Mouse (Mus musculus): Measurements from ENCODE around the gene Kars. TPM values are rescaled to one million over a fixed set of nuclear protein-coding genes. Genes with fewer than 3 reads are reported as not detected.

The Kars gene
- total and polyA plus RNA-seq, 3 experiments: 295 to 642 (median 355) TPM

DNA sequence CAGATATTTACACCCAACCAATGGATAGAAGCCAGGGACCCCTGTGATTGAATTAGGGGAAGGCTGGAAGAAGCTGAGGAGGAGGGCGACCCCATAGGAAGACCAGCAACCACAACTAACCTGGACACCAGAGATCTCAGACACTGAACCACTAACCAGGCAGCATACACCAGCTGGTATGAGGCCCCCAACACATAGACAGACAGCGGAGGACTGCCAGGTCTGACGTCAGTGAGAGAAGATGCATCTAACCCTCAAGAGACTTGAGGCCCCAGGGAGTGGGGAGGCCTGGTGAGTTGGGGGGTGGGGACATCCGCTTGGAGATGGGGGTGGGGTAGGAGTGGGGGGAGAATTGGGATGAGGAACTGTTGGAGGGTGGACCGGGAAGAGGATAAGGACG is 19.5 kb upstream of the Kars start:
- no peak for DNase-seq (ENCODE audit: low read depth, low spot score)
- H3K27me3 ChIP-seq (ENCODE audit: control insufficient read depth in 1 of 2, insufficient read depth in 2 of 2, low read length in 2 of 2): no peaks in the 10 kb centered on the region; a peak in 1 of 4 replicates
- H3K9ac ChIP-seq (ENCODE audit: control insufficient read depth, low read depth, low read length, poor library complexity, severe bottlenecking): no peak overlapping the region
- H3K4me1 ChIP-seq (ENCODE audit: control insufficient read depth in 1 of 2, insufficient read depth in 2 of 2, low read length in 2 of 2): peaks cover 2 to 5% of the 10 kb centered on the region in 2 experiments; a peak in 3 of 4 replicates
- no peak for TF ChIP-seq NRF1 (IDR thresholded peaks at IDR 0.05; ENCODE audit: insufficient read depth, low read depth, low read length, poor library complexity, severe bottlenecking)
- no peak for TF ChIP-seq MYC (IDR thresholded peaks at IDR 0.05; ENCODE audit: low read depth, low read length)
- TF ChIP-seq KAT2A (conservative IDR thresholded peaks at IDR 0.05; ENCODE audit: low read depth, low read length): no peak
- no peak for TF ChIP-seq CHD2 (IDR thresholded peaks at IDR 0.05; ENCODE audit: low read length)
- TF ChIP-seq POLR2AphosphoS2 (IDR thresholded peaks at IDR 0.05; ENCODE audit: low read length): no peak
- TF ChIP-seq CTCF (IDR thresholded peaks at IDR 0.05 in 2 of 3, conservative IDR thresholded peaks at IDR 0.05 in 1 of 3; ENCODE audit: control insufficient read depth in 1 of 3, insufficient read depth in 1 of 3, low read depth in 2 of 3, low read length in 3 of 3, poor library complexity in 1 of 3, severe bottlenecking in 1 of 3): no peak
- no peak for TF ChIP-seq POLR2A (IDR thresholded peaks at IDR 0.05; ENCODE audit: control insufficient read depth in 1 of 2, insufficient read depth in 1 of 2, low read depth in 1 of 2, low read length in 2 of 2, poor library complexity in 1 of 2)
- no peak overlapping the region for H3K4me3 ChIP-seq (ENCODE audit: control insufficient read depth in 1 of 2, insufficient read depth in 1 of 2, low read depth in 2 of 2, low read length in 2 of 2)
- no peak overlapping the region for H3K27ac ChIP-seq (ENCODE audit: control insufficient read depth, low read depth, low read length)
- no peaks in the 10 kb centered on the region for H3K36me3 ChIP-seq (ENCODE audit: control insufficient read depth in 1 of 2, insufficient read depth in 2 of 2, low read length in 2 of 2)
- no peaks in the 10 kb centered on the region for H3K9me3 ChIP-seq (replicated peaks; ENCODE audit: insufficient read depth, low read length)
- H3K79me2 ChIP-seq (ENCODE audit: control insufficient read depth, insufficient read depth, low read length, poor library complexity): no peaks in the 10 kb centered on the region

DNA sequence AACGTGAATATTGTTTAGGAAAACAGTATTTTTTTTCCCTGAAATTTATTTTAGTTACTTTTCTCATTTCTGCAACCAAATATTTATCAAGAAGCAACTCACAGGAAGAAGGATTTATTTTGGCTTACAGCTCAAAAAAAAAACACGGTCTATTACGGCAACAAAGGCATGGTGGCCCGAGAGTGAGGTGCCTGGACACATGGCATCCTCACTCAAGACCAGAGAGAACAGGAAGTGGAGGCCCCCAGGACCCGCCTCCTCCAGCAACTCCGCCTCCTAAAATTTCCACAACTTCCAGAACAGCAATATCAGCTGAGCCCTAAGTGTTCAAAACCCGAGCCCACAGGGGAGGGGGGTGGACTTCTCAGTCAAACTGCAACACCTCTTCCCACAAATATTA is 18.3 kb upstream of the Kars start:
- DNase-seq (ENCODE audit: low read depth, low spot score): no peak
- H3K4me1 ChIP-seq (ENCODE audit: control insufficient read depth in 1 of 2, insufficient read depth in 2 of 2, low read length in 2 of 2): peaks cover 2 to 5% of the 10 kb centered on the region in 2 experiments; a peak in 3 of 4 replicates
- H3K9me3 ChIP-seq (replicated peaks; ENCODE audit: insufficient read depth, low read length): no peaks in the 10 kb centered on the region
- no peaks in the 10 kb centered on the region; a peak in 1 of 4 replicates for H3K27me3 ChIP-seq (ENCODE audit: control insufficient read depth in 1 of 2, insufficient read depth in 2 of 2, low read length in 2 of 2)
- no peaks in the 10 kb centered on the region for H3K36me3 ChIP-seq (ENCODE audit: control insufficient read depth in 1 of 2, insufficient read depth in 2 of 2, low read length in 2 of 2)
- no peak overlapping the region for H3K4me3 ChIP-seq (ENCODE audit: control insufficient read depth in 1 of 2, insufficient read depth in 1 of 2, low read depth in 2 of 2, low read length in 2 of 2)
- no peaks in the 10 kb centered on the region for H3K79me2 ChIP-seq (ENCODE audit: control insufficient read depth, insufficient read depth, low read length, poor library complexity)
- TF ChIP-seq BHLHE40 (IDR thresholded peaks at IDR 0.05; ENCODE audit: borderline replicate concordance, low read depth, low read length) (no peak), GATA1 (IDR thresholded peaks at IDR 0.05; ENCODE audit: low read depth, low read length) (no peak), ZNF384 (IDR thresholded peaks at IDR 0.05; ENCODE audit: low read depth, low read length) (no peak), MXI1 (IDR thresholded peaks at IDR 0.05; ENCODE audit: low read depth, low read length) (no peak), CTCF (IDR thresholded peaks at IDR 0.05 in 2 of 3, conservative IDR thresholded peaks at IDR 0.05 in 1 of 3; ENCODE audit: control insufficient read depth in 1 of 3, insufficient read depth in 1 of 3, low read depth in 2 of 3, low read length in 3 of 3, poor library complexity in 1 of 3, severe bottlenecking in 1 of 3) (no peak), ELF1 (IDR thresholded peaks at IDR 0.05; ENCODE audit: low read depth, low read length) (no peak), TAL1 (IDR thresholded peaks at IDR 0.05; ENCODE audit: low read length) (no peak), POLR2AphosphoS5 (IDR thresholded peaks at IDR 0.05; ENCODE audit: borderline replicate concordance, low read depth, low read length) (no peak), ZC3H11A (IDR thresholded peaks at IDR 0.05; ENCODE audit: low read depth, low read length) (no peak), TCF12 (IDR thresholded peaks at IDR 0.05; ENCODE audit: low read depth, low read length) (no peak), E2F4 (IDR thresholded peaks at IDR 0.05; ENCODE audit: borderline replicate concordance, low read depth, low read length) (no peak), NRF1 (IDR thresholded peaks at IDR 0.05; ENCODE audit: insufficient read depth, low read depth, low read length, poor library complexity, severe bottlenecking) (no peak)
- H3K9ac ChIP-seq (ENCODE audit: control insufficient read depth, low read depth, low read length, poor library complexity, severe bottlenecking): no peak overlapping the region
- no peak overlapping the region for H3K27ac ChIP-seq (ENCODE audit: control insufficient read depth, low read depth, low read length)
